Mouse (Mus musculus) MEL (cell line): ENCODE results near the gene S1pr3.

ENCODE experiments used
- BHLHE40 ChIP-seq: IDR thresholded peaks from 2 replicates; pipeline ENCODE4 v1.6.1; 2012; ENCODE audit warnings: low read depth, mild to moderate bottlenecking, inconsistent platforms, low read length, improper control_type of control experiment, borderline replicate concordance
- CTCF ChIP-seq, 3 experiments: IDR thresholded peaks in 2 of 3; conservative IDR thresholded peaks in 1 of 3; 2 replicates each; pipeline ENCODE4 v1.5.1; 2011 to 2012; ENCODE audit warnings: low read length in 3 of 3, low read depth in 2 of 3, mild to moderate bottlenecking in 2 of 3, improper control_type of control experiment in 1 of 3, inconsistent platforms in 1 of 3, mixed read lengths in 1 of 3, moderate library complexity in 1 of 3; ENCODE audit not compliant: control insufficient read depth in 1 of 3, insufficient read depth in 1 of 3, poor library complexity in 1 of 3, severe bottlenecking in 1 of 3
- E2F4 ChIP-seq: IDR thresholded peaks from 2 replicates; pipeline ENCODE4 v1.6.1; 2011; ENCODE audit warnings: low read depth, low read length, improper control_type of control experiment, borderline replicate concordance
- EP300 ChIP-seq, 2 experiments: IDR thresholded peaks; 2 replicates each; pipeline ENCODE4 v1.6.1; 2011; ENCODE audit warnings: improper control_type of control experiment in 2 of 2, low read length in 2 of 2, low read depth in 1 of 2, mild to moderate bottlenecking in 1 of 2
- GATA1 ChIP-seq: IDR thresholded peaks from 2 replicates; pipeline ENCODE4 v1.6.1; 2011; ENCODE audit warnings: low read depth, low read length, improper control_type of control experiment
- MEF2A ChIP-seq: IDR thresholded peaks from 2 replicates; pipeline ENCODE4 v1.6.1; 2014; ENCODE audit warnings: low read depth, mild to moderate bottlenecking, inconsistent platforms, low read length, improper control_type of control experiment; ENCODE audit not compliant: poor library complexity, insufficient replicate concordance, severe bottlenecking; ENCODE audit errors: extremely low read depth
- MYB ChIP-seq: IDR thresholded peaks from 2 replicates; pipeline ENCODE4 v1.6.1; 2011; ENCODE audit warnings: mild to moderate bottlenecking, low read depth, low read length, improper control_type of control experiment
- POLR2A ChIP-seq, 2 experiments: IDR thresholded peaks; 2 replicates each; pipeline ENCODE4 v1.6.1; 2011 to 2012; ENCODE audit warnings: low read length in 2 of 2, mild to moderate bottlenecking in 2 of 2, control low read depth in 1 of 2, improper control_type of control experiment in 1 of 2, low read depth in 1 of 2, moderate library complexity in 1 of 2; ENCODE audit not compliant: control insufficient read depth in 1 of 2, insufficient read depth in 1 of 2, poor library complexity in 1 of 2
- POLR2AphosphoS2 ChIP-seq: IDR thresholded peaks from 2 replicates; pipeline ENCODE4 v1.6.1; 2011; ENCODE audit warnings: low read length, improper control_type of control experiment
- RCOR1 ChIP-seq: IDR thresholded peaks from 2 replicates; pipeline ENCODE4 v1.6.1; 2012; ENCODE audit warnings: low read depth, mild to moderate bottlenecking, inconsistent platforms, low read length, improper control_type of control experiment
- SIN3A ChIP-seq: IDR thresholded peaks from 2 replicates; pipeline ENCODE4 v1.6.1; 2012; ENCODE audit warnings: low read length, improper control_type of control experiment, inconsistent platforms
- SMC3 ChIP-seq: IDR thresholded peaks from 2 replicates; pipeline ENCODE4 v1.6.1; 2011; ENCODE audit warnings: low read depth, low read length, improper control_type of control experiment
- ZC3H11A ChIP-seq: IDR thresholded peaks from 2 replicates; pipeline ENCODE4 v1.6.1; 2012; ENCODE audit warnings: low read depth, mild to moderate bottlenecking, inconsistent platforms, low read length, improper control_type of control experiment

- TF ChIP-seq CTCF (IDR thresholded peaks at IDR 0.05 in 2 of 3, conservative IDR thresholded peaks at IDR 0.05 in 1 of 3; ENCODE audit: control insufficient read depth in 1 of 3, insufficient read depth in 1 of 3, low read depth in 2 of 3, low read length in 3 of 3, poor library complexity in 1 of 3, severe bottlenecking in 1 of 3): no peak
- TF ChIP-seq POLR2AphosphoS2: no peak
- TF ChIP-seq RCOR1: no peak
- no peak for TF ChIP-seq ZC3H11A
- no peak for TF ChIP-seq EP300 (IDR thresholded peaks at IDR 0.05; ENCODE audit: low read depth in 1 of 2, low read length in 2 of 2)
- no peak for TF ChIP-seq E2F4
- no peak for TF ChIP-seq SMC3
- TF ChIP-seq POLR2A (IDR thresholded peaks at IDR 0.05; ENCODE audit: control insufficient read depth in 1 of 2, insufficient read depth in 1 of 2, low read depth in 1 of 2, low read length in 2 of 2, poor library complexity in 1 of 2): no peak
- no peak for TF ChIP-seq GATA1
- TF ChIP-seq SIN3A: no peak
- no peak for TF ChIP-seq BHLHE40
- no peak for TF ChIP-seq MYB
- no peak for TF ChIP-seq MEF2A
These were observed 2.6 kb upstream of the S1pr3 start for GRCm38 (mm10) chr13:51405731-51406320.
